Mouse (Mus musculus): ENCODE results near the gene Clmn. TPM values are rescaled to one million over a fixed set of nuclear protein-coding genes. Genes with fewer than 3 reads are reported as not detected.

The Clmn gene
- polyA plus RNA-seq, 1 experiment from 2014 or later: not detected

- WGBS (ENCODE audit: missing documents): 92% methylated on average over 16 of the region's 16 CpGs
- no peaks in the 10 kb centered on the region for H3K79me2 ChIP-seq (ENCODE audit: inconsistent target)
- no peak overlapping the region for H3K27ac ChIP-seq
- no peak overlapping the region for H3K4me3 ChIP-seq (ENCODE audit: inconsistent target)
- H3K36me3 ChIP-seq (ENCODE audit: inconsistent target): no peaks in the 10 kb centered on the region
Measured at GRCm38 (mm10) chr12:104896640-104897039, 31.8 kb upstream of the Clmn start.

GRCm38 (mm10) chr12:104892245-104892644, 27.4 kb upstream of the Clmn start:
- WGBS (ENCODE audit: missing documents): 93% methylated on average over 3 of the region's 3 CpGs
- Histone ChIP-seq H3K36me3 (ENCODE audit: inconsistent target) (no peaks in the 10 kb centered on the region), H3K79me2 (ENCODE audit: inconsistent target) (no peaks in the 10 kb centered on the region), H3K4me3 (ENCODE audit: inconsistent target) (no peak overlapping the region), H3K27ac (no peak overlapping the region)

GRCm38 (mm10) chr12:104890066-104890465, 25.2 kb upstream of the Clmn start:
- WGBS (ENCODE audit: missing documents): 86% methylated on average over 7 of the region's 8 CpGs
- Histone ChIP-seq H3K4me3 (ENCODE audit: inconsistent target) (no peak overlapping the region), H3K36me3 (ENCODE audit: inconsistent target) (no peaks in the 10 kb centered on the region), H3K79me2 (ENCODE audit: inconsistent target) (no peaks in the 10 kb centered on the region), H3K27ac (no peak overlapping the region)

GRCm38 (mm10) chr12:104886104-104886503, 21.2 kb upstream of the Clmn start:
- Histone ChIP-seq H3K4me3 (ENCODE audit: inconsistent target) (no peak overlapping the region), H3K79me2 (ENCODE audit: inconsistent target) (no peaks in the 10 kb centered on the region), H3K27ac (no peak overlapping the region), H3K36me3 (ENCODE audit: inconsistent target) (no peaks in the 10 kb centered on the region)
- 97% methylated on average over 7 of the region's 7 CpGs for WGBS (ENCODE audit: missing documents)

GRCm38 (mm10) chr12:104882533-104882932, 17.7 kb upstream of the Clmn start:
- Histone ChIP-seq H3K36me3 (ENCODE audit: inconsistent target) (no peaks in the 10 kb centered on the region), H3K79me2 (ENCODE audit: inconsistent target) (no peaks in the 10 kb centered on the region), H3K27ac (no peak overlapping the region), H3K4me3 (ENCODE audit: inconsistent target) (no peak overlapping the region)
- 76% methylated on average over 5 of the region's 5 CpGs for WGBS (ENCODE audit: missing documents)

- H3K4me3 ChIP-seq (ENCODE audit: inconsistent target): no peak overlapping the region
- H3K36me3 ChIP-seq (ENCODE audit: inconsistent target): no peaks in the 10 kb centered on the region
- no peaks in the 10 kb centered on the region for H3K79me2 ChIP-seq (ENCODE audit: inconsistent target)
- 83% methylated on average over 2 of the region's 2 CpGs for WGBS (ENCODE audit: missing documents)
- H3K27ac ChIP-seq: no peak overlapping the region
Measured at GRCm38 (mm10) chr12:104882061-104882460, 17.2 kb upstream of the Clmn start.

- H3K79me2 ChIP-seq (ENCODE audit: inconsistent target): no peaks in the 10 kb centered on the region
Measured at GRCm38 (mm10) chr12:104881518-104882060, 16.7 kb upstream of the Clmn start.

GRCm38 (mm10) chr12:104880367-104880766, 15.5 kb upstream of the Clmn start:
- H3K79me2 ChIP-seq (ENCODE audit: inconsistent target): no peaks in the 10 kb centered on the region
- no peak overlapping the region for H3K27ac ChIP-seq
- WGBS (ENCODE audit: missing documents): 93% methylated on average over 11 of the region's 12 CpGs
- H3K36me3 ChIP-seq (ENCODE audit: inconsistent target): no peaks in the 10 kb centered on the region
- H3K4me3 ChIP-seq (ENCODE audit: inconsistent target): no peak overlapping the region

More at GRCm38 (mm10) chr12:104881518-104882060, 16.7 kb upstream of the Clmn start:
- H3K4me3 ChIP-seq (ENCODE audit: inconsistent target): no peak overlapping the region
- H3K27ac ChIP-seq: no peak overlapping the region
- whole genome bisulfite sequencing (ENCODE audit: missing documents): 86% methylated on average over 4 of the region's 4 CpGs
- H3K36me3 ChIP-seq (ENCODE audit: inconsistent target): no peaks in the 10 kb centered on the region

- no peak overlapping the region for H3K27ac ChIP-seq
- WGBS (ENCODE audit: missing documents): 93% methylated on average over 10 of the region's 10 CpGs
- H3K4me3 ChIP-seq (ENCODE audit: inconsistent target): no peak overlapping the region
- no peaks in the 10 kb centered on the region for H3K79me2 ChIP-seq (ENCODE audit: inconsistent target)
- no peaks in the 10 kb centered on the region for H3K36me3 ChIP-seq (ENCODE audit: inconsistent target)
Measured at GRCm38 (mm10) chr12:104879577-104879989, 14.7 kb upstream of the Clmn start.

GRCm38 (mm10) chr12:104876053-104876452, 11.2 kb upstream of the Clmn start:
- WGBS (ENCODE audit: missing documents): 73% methylated on average over 3 of the region's 3 CpGs
- no peak overlapping the region for H3K27ac ChIP-seq
- H3K79me2 ChIP-seq (ENCODE audit: inconsistent target): no peaks in the 10 kb centered on the region
- H3K4me3 ChIP-seq (ENCODE audit: inconsistent target): no peak overlapping the region
- no peaks in the 10 kb centered on the region for H3K36me3 ChIP-seq (ENCODE audit: inconsistent target)

- no peak overlapping the region for H3K27ac ChIP-seq
- 92% methylated on average over 6 of the region's 6 CpGs for WGBS (ENCODE audit: missing documents)
- no peak overlapping the region for H3K4me3 ChIP-seq (ENCODE audit: inconsistent target)
- no peaks in the 10 kb centered on the region for H3K79me2 ChIP-seq (ENCODE audit: inconsistent target)
- no peaks in the 10 kb centered on the region for H3K36me3 ChIP-seq (ENCODE audit: inconsistent target)
Measured at GRCm38 (mm10) chr12:104871987-104872386, 7.1 kb upstream of the Clmn start.

GRCm38 (mm10) chr12:104869737-104870136, 4.9 kb upstream of the Clmn start:
- no peaks in the 10 kb centered on the region for H3K36me3 ChIP-seq (ENCODE audit: inconsistent target)
- 95% methylated on average over 3 of the region's 3 CpGs for WGBS (ENCODE audit: missing documents)
- no peaks in the 10 kb centered on the region for H3K79me2 ChIP-seq (ENCODE audit: inconsistent target)
- no peak overlapping the region for H3K27ac ChIP-seq
- H3K4me3 ChIP-seq (ENCODE audit: inconsistent target): no peak overlapping the region

- H3K79me2 ChIP-seq (ENCODE audit: inconsistent target): no peaks in the 10 kb centered on the region
- 46% methylated on average over 3 of the region's 3 CpGs for WGBS (ENCODE audit: missing documents)
- no peak overlapping the region for H3K27ac ChIP-seq
- H3K4me3 ChIP-seq (ENCODE audit: inconsistent target): no peak overlapping the region
- no peaks in the 10 kb centered on the region for H3K36me3 ChIP-seq (ENCODE audit: inconsistent target)
Measured at GRCm38 (mm10) chr12:104868430-104868829, 3.6 kb upstream of the Clmn start.

- Histone ChIP-seq H3K4me3 (ENCODE audit: inconsistent target) (no peak overlapping the region), H3K27ac (no peak overlapping the region), H3K79me2 (ENCODE audit: inconsistent target) (no peaks in the 10 kb centered on the region), H3K36me3 (ENCODE audit: inconsistent target) (no peaks in the 10 kb centered on the region)
- 80% methylated on average over 6 of the region's 6 CpGs for WGBS (ENCODE audit: missing documents)
Measured at GRCm38 (mm10) chr12:104867851-104868250, 3.0 kb upstream of the Clmn start.

- H3K36me3 ChIP-seq (ENCODE audit: inconsistent target): no peaks in the 10 kb centered on the region
- H3K4me3 ChIP-seq (ENCODE audit: inconsistent target): no peak overlapping the region
- no peak overlapping the region for H3K27ac ChIP-seq
- no peaks in the 10 kb centered on the region for H3K79me2 ChIP-seq (ENCODE audit: inconsistent target)
- WGBS (ENCODE audit: missing documents): 14% methylated on average over 6 of the region's 10 CpGs
Measured at GRCm38 (mm10) chr12:104865166-104865535, 275 bp upstream of the Clmn start.

GRCm38 (mm10) chr12:104863653-104864052, 1.2 kb downstream of the Clmn start:
- no peaks in the 10 kb centered on the region for H3K36me3 ChIP-seq (ENCODE audit: inconsistent target)
- H3K4me3 ChIP-seq (ENCODE audit: inconsistent target): no peak overlapping the region
- H3K27ac ChIP-seq: no peak overlapping the region
- H3K79me2 ChIP-seq (ENCODE audit: inconsistent target): no peaks in the 10 kb centered on the region
- 79% methylated on average over 7 of the region's 7 CpGs for WGBS (ENCODE audit: missing documents)

Data from macrophage (primary cell).